Mouse (Mus musculus) brain, embryonic 18.5 days (tissue): Measurements from ENCODE around the gene Zkscan7.
A peak's percentile ranks its signal among the peaks of the same experiment; 100 is the strongest.
"Not testable (repeated sequence)": the region's sequence is repeated elsewhere in the genome, so short reads cannot be mapped to it uniquely, and the experiment has no call there.

Experiments used
- DNase-seq: peaks from one replicate; pipeline ENCODE4 v3.0.0-alpha.2; 2012; ENCODE audit warnings: low read depth, low spot score

Gene Zkscan7

GRCm38 (mm10) chr9:122885385-122885784 lies at the start of gene Zkscan7:
Gene Zkscan7, plus strand, starts transcription at chr9:122885685.
- no peak for DNase-seq

DNA sequence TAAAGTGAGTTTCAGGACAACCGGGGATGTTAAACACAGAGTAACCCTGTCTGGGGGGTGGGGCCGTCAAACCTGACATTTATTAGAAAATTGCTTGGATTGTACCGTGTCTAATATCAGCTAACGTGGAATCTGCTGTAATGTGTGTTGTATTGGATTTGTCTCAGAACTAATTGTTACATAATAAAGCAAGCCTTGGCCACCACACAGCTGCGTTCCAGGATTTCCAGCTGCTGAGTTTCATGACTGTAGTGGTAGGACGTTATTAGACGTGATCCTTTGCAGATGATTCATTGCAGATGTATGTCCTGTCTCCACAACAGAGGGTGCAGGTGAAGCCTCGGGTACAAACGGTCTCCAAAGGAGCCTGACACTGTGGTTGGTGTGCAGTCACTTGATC lies 49.4 kb upstream of the Zkscan7 start:
- no peak for DNase-seq

- DNase-seq = peak; percentile 47
Observed at GRCm38 (mm10) chr9:122836790-122837189, 48.7 kb upstream of the Zkscan7 start.

DNA sequence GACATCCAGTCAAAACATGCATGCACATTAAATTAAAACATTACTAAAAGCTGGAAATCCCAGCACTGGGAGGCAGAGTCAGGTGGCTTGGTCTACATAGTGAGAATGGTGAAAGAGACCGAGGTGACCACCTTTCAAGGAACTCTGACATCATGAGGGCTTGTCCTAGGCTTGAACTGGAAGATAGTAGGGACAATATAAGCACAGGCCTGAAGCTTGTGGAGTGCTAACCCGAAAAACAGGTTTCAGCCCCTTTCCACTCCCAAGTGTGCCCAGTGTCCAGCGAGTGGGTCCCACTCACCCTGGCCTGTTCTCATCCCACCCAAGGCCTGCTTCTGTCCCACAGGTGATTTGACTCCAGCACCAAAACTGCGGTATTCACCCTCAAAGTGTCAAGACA lies 48.3 kb upstream of the Zkscan7 start:
- DNase-seq = no peak

GRCm38 (mm10) chr9:122837680-122838079 lies 47.8 kb upstream of the Zkscan7 start:
- no peak for DNase-seq

GRCm38 (mm10) chr9:122843760-122844159 lies 41.7 kb upstream of the Zkscan7 start, which contains the start of gene Gm35549:
Gene Gm35549, minus strand, starts transcription at chr9:122844035.
- DNase-seq = no peak

DNA sequence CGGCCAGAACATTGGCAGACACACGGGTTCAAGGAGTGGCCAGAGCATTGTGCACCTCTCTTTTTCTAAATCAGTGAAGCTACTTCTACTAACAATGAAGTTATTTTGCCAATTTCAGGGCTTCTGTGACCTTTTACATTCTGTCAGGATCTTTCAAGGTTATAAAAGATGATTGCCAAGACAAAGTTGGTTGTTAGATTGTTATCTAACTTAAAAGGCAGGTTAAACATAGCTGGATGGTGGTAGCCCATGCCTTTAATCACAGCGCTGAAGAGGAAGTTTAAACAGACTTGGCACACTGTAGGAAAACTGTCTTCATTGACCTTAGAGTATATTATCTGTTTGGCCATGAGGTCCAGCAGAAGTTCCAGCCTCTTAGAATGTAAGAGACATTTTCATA lies 39.9 kb upstream of the Zkscan7 start:
- DNase-seq = no peak

GRCm38 (mm10) chr9:122846156-122846555 lies 39.3 kb upstream of the Zkscan7 start:
- peak; percentile 18 for DNase-seq

DNA sequence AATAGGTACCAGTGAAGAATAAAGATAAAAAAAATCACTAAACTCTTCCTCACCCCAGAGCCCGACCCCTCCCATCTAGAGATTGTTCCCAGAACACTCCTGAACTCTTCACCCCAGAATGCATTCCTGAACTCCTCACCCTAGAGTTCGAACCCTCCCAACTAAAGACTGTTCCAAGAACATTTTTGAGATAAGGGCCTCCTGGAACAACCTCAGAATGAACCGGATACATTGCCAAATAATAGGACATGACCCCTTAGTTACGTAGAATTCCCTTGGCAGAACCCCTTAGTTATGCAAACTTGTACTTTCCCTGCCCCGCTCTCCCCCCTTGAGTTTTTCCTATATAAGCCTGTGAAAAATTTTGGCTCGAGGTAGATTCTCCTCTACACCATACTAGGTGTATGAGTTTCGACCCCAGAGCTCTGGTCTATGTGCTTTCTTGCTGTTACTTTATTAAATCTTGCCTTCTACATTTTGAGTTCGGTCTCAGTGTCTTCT lies 37.6 kb upstream of the Zkscan7 start:
- DNase-seq = not testable (repeated sequence)

DNA sequence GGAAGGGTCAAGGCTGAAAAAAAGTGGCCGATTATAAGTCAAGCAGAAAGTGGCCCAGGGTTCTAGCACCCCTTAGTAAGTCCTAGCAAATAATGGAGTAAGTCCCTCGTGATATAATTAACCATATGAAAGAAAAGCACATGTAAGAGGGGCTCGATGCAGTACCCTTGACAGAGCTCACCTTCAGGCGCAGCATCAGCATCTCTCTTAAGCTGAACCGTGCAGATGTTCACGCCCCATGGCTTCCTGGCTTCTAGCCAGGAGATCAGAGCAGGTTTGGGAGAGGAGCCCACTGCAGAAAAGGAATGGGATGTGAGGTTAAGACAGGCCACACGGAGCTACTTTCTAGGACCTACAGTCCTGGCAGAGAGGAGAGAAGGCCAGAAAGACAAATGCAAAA lies 31.0 kb upstream of the Zkscan7 start:
- no peak for DNase-seq

GRCm38 (mm10) chr9:122855141-122855540 lies 30.3 kb upstream of the Zkscan7 start:
- not testable (repeated sequence) for DNase-seq

DNA sequence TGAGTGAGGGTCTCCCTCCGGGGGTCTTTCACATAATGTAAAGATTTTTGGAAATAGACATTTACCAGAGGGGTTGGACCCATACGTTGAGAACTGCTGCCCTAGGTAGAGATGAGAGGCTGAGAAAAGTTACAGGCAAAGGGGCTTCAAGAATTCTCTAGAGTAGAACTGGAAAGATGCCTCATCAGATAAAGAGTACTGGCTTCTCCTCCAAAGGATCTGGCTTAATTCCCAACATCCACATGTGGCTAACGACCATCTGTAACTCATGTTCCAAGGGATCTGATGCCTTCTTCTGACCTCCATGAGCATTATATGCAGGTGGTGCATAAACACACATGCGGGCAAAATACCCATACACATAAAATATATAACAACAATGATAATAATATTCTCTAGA lies 29.9 kb upstream of the Zkscan7 start:
- DNase-seq = no peak

GRCm38 (mm10) chr9:122856716-122857115 lies 28.8 kb upstream of the Zkscan7 start:
- no peak for DNase-seq

GRCm38 (mm10) chr9:122860752-122861151 lies 24.7 kb upstream of the Zkscan7 start:
- no peak for DNase-seq

DNA sequence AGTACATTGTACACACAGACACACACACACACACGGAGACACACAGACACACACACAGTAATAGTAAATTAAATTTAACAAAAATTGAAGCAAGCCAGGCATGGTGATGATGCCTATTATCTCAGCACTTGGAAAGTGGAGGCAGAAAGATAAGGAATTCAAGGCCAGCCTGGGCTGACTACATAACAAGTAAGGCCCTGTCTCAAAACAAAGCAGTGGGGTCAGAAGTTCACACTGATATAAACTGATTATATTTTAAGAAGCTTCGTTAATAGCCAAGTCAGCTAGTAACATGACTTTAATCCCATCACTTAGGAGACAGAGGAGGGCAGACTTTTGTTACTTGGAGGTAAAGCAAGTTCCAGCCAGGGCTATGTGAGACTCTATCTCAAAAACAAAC lies 21.8 kb upstream of the Zkscan7 start:
- DNase-seq = no peak

DNA sequence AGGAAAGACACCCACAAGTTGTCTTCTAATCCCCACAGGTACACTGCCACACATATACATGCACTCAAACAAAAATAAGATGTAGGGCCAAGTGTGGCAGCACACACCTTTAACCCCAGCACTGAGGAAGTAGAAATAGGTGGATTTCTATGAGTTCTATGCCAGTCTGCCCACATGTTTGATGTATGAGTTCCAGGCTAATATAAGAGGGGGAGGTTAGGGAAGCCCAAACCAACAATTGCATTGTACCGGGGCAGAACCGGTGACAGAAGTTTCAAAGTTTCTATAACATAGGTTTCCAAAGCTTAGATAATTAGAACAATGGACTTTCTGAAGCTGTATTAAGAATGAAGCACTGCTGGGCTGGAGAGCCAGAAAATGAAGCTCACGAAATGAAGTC lies 20.6 kb upstream of the Zkscan7 start:
- no peak for DNase-seq

DNA sequence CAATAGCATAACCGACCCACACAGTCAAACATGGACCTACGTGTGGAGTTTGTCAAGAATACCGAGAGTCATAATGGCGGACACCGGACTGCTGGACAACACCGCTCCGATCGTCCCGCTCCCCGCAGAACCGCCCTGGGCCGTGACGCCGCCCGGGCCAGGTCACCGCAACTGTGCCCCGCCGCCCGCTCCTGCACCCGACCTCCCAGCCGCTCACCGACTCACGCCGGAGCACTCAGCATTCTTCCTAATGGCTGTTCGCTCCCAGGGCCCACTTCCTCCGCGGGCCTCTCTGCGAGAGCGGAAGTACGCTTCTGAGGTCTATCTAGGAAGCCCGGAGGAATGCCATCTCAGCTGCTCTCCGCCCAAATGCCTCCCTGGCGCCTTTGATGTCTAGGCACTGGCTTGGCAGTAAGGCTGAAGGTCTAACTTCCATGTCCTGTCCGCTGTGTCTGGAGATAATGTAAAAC lies 19.8 kb upstream of the Zkscan7 start, which contains the start of gene Zfp445:
TSS of gene Zfp445 (minus strand) at position 310 of the 470 bp plus-strand sequence.
- DNase-seq = peak; percentile 69

- no peak for DNase-seq
Observed at GRCm38 (mm10) chr9:122866192-122866591, 19.3 kb upstream of the Zkscan7 start.

DNA sequence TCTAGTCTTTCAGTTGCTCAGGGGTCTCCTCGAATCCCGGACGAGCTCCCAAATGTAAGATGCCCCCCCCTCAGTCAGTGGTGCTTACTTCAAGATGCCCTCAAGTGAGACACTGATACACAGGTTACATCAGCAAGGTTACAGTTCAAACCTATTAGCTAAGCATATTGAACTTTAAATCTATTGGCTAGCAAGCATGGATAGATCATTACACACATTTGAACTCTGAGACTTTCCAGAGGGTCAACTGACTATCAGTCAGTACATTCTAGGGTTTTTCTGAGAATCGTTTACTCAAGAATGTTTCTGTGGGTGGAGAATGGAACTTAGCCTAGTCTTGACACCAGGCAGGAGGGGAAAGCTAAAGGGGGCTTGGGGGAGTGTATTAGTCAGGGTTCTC lies 12.9 kb upstream of the Zkscan7 start:
- DNase-seq = no peak

DNA sequence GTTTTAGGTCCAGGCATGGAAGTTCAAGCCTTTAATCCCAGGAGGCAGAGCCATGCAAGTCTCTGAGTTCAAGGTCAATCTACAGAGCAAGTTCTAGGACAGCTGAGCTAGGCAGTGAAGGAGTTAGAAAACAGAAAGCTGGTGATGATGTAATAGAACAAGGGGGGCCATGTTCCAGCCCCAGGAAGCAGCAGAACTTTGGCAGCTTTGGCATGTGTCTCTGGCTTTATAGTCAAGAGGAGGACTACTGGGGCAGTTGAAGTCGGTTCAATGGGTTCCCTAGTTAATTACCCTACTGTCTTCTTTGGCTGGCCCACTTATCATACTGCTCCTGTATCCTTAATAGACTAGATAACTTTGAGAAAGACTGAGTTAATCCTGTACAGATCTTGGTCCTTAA lies 10.8 kb upstream of the Zkscan7 start:
- no peak for DNase-seq

DNA sequence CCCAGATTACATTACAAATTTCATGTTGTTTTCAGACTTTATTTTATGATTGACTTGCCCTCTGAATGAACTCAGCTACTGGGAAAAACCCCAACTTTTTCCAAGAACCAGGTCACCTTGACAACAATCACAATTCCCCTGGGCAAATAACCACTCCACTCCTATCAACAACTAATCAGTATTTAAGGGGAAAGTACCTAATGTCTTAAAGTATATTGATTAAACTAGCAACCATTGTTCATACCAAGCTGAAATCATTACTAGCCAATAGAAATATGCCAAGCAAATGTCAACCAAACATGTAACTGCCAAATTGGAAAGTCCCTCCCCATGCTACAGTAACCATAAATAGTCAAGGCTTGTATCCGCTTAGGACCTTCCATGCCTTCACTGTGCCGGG lies 10.3 kb upstream of the Zkscan7 start:
- DNase-seq = no peak

DNA sequence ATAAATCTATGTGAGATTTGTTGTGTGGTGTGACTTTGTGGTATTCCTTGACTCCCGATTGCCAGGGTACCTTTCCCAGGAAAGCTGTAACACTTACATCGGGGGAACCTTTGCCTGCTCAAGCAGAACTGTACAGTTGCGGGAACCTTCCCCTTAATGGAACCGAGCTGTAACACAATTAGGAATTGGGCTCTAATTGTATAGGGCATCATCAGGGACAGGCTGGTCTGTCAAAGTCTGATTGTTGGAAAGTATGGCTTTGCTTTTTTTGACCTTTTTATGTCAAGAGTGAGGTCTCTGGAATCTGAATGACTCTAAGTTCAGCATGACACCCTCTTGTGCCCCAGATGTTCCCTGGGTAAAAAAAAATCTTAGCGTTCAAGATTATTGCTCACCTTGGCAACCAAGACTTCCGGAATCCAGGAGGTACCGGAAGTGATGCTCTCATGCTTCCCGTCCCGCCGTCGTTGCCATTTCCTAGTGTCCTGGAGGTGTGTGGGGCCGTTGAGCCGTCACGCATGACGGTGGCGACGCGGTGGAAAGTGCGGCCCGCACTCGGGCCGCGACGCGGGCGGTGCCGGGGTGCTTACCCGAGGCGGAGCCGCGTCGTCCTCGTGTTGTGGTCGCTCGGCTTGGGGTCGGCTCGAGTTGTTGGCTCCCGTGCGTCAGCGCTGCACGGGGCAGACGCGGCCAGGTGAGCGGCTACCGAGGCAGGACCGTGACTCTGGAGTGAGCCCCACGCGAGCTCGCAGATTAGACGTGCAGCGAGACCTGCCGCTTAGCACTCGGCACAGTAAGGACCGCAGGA lies 1.1 kb downstream of the Zkscan7 start:
- DNase-seq = peak; percentile 43

GRCm38 (mm10) chr9:122901047-122901446 lies 15.6 kb downstream of the Zkscan7 start:
- no peak for DNase-seq
